Mouse (Mus musculus) brain, adult 2 months (tissue): Measurements from ENCODE around the gene Eif2a.

Experiments
- DNase-seq: peaks from one replicate; pipeline ENCODE4 v3.0.0; 2011; ENCODE audit warnings: low read depth, low spot score

Eif2a gene

DNA sequence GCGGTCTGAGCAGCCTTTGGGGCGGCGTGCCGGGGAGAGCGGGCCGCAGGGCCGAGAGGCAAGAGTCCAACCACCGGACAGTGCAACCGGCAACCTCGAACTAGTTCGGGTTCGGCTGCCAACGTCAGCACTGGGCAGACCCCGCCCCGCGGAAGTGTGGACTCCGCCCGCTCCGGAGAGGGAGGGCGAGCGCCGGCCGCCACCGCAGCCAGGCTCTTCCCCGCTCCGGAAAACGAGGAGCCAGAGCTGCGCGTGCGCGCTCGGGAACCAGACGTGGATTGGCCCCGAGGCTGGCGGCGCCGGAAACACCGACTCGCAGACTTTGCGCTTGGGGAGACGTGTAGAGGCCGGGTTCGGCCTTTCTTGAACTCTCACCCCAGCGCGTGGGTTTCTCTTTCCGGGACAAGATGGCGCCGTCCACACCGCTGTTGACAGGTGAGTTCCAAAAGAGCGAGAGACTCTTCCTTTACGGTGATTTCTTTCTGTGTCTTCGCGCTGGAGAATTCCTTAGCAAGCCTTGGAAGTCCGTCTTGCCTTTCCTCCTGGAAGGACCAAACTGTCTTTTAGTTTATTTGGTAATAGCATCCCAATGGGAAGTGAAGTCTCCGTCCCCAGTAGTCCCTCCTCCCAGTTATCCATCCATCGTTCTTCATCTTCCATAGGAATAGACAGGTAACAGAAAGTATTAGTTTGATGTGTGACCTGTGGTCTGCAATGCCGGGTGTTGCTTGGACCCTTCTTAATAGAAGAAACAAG is at the start of gene Eif2a, which contains the start of gene Serp1:
Eif2a (plus strand) TSS at position 170 of the 756 bp plus-strand sequence.
Serp1 (minus strand) TSS at position 241 of the 756 bp plus-strand sequence.
- peak; percentile 99 for DNase-seq

DNA sequence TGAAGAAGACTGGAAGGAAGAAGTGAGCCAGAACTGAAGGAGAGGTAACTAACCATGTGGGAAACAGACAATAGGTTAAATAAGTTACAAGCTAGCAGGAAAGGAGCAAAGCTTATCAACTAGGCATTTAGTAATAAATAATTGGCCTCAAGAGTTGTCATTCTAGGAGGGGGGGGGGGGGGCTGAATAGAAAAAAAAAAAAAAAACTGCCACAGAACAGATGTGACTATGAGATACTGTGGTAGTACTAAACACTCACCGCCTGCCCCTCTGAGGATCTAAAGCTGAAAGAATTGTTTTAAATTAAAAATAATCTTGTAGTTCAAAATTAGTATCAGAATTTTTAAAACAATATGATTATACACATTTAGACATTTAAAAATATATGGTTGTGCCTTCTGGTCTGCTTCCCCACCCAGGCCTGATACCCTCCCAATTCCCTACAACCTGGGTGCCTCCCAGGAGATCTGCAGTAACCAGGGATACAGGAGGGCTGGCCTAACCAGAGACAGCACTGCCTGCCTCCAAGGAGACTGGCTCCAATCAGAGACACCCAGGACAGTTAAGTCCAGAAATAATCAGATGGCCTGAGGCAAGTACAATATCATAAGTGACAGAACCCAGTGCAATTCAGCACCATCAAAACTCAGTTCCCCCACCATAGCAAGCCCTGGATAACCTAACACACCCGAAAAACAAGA is 46.7 kb upstream of the Eif2a start:
- no peak for DNase-seq

GRCm38 (mm10) chr3:58485883-58486282 is 39.7 kb upstream of the Eif2a start:
- no peak for DNase-seq

DNA sequence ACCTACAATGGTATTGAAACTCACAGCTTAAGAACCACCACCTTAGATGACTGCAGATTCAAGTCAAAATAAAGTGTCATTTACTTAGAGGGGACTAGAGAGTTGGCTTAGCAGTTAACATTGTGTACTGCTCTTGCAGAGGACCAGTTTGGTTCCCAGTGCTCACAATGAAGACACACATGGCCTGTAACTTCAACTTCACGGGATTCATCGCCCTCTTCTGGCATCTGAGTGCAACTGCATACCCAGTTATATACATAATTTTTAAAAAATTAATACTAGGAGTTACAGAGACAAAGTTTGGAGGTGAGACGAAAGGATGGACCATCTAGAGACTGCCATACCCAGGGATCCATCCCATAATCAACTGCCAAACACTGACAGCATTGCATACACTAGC is 38.5 kb upstream of the Eif2a start:
- no peak for DNase-seq

GRCm38 (mm10) chr3:58487999-58488775 is 37.4 kb upstream of the Eif2a start:
- DNase-seq, result peak; percentile 25

DNA sequence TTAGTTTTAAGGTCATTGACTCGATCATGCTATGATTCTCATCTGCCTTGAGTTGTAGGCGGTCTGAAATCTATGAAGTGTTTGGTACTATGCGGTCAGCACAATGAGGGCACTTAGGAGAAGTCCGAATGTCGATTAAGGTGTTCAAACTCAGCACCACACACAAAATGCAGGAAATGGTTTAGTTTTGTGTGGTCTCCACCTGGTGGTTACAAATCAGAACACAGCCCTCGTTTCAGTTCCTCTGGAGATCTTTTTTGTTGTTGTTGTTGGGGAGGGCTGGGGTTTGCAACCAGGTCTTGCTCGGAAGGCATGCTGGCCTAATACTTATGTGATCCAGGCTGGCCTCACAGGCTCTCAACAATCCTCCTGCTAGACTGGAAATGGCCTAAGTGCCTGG is 34.8 kb upstream of the Eif2a start:
- peak; percentile 54 for DNase-seq

GRCm38 (mm10) chr3:58493621-58494020 is 32.0 kb upstream of the Eif2a start:
- DNase-seq, result peak; percentile 80

DNA sequence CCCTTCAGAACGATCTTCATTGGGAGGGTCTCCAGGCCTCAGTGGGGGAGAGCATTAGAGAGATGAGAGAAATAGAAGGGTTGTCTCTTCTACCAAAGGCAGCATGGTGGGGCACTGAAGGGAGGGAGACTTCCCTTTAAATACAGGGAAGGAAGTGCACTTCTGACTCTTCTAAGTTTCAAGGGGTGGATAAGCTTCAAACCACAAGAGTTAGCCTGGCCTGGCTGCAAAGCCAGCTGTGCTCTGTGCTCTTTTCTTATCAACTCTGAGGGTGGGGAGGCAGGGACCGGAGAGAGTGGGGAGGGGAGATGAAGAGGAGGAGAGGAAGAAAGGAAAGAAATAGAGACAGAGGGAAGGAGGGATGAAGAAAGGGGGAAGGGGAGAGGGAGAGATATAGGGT is 23.7 kb upstream of the Eif2a start:
- no peak for DNase-seq

GRCm38 (mm10) chr3:58503720-58504333 is 21.8 kb upstream of the Eif2a start:
- no peak for DNase-seq

DNA sequence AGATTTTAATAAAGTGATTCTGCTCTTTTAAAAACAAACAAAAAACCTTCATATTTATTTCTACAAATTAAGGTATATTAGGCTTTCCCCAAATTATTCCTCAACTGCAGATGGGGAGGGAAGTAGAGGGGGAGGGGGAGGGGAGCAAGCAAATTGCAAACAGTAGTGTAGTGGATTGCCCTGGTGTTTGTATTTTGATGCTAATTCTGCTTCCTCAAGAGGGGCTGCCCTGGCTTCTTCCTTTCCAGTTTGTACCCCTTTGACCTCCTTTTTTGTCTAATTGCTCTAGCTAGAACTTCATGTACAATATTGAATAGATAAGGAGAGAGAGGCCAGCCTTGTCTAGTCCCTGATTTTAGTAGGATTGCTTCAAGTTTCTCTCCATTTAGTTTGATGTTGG is 20.9 kb upstream of the Eif2a start:
- DNase-seq, result no peak

- DNase-seq, result no peak
Observed at GRCm38 (mm10) chr3:58508020-58508750, 17.4 kb upstream of the Eif2a start.

- no peak for DNase-seq
Observed at GRCm38 (mm10) chr3:58511581-58511980, 14.0 kb upstream of the Eif2a start.

DNA sequence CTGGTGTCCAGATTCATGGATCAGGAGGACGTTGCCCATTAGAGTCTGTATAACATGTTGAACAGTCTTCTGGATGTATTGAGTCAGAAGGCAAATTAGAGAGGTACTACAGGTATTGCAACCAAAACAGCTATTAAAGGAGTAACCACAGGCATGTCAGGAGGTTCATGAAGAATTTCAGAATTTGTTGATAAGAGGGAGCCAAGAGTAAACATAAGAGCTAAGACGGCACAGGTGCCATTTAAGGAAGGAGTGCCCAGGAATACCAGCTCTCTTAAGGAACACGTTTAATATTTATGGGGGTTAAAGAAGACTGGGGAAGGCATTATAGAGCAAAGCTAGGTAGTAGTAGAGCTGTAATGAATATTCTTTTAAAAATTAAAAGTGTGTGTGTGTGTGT is 12.9 kb upstream of the Eif2a start:
- no peak for DNase-seq

DNA sequence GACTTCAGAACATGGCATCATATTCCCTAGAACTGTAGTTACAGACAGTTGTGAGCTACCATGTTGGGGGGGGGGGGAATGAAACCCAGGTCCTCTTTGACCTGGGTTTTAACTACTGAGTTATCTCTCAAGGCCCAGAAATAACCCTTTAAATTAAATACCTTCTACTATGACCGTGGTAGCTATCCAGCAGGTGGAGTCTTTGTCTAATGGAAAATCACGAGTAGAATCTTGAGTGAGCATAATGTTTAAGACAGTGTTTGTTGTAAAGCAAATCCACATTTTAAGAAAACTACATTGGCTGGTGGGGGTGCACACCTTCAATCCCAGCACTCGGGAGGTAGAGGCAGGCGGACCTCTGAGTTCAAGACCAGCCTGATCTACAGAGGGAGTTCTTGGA is 12.1 kb upstream of the Eif2a start:
- no peak for DNase-seq

GRCm38 (mm10) chr3:58515947-58516601 is 9.5 kb upstream of the Eif2a start:
- DNase-seq, result no peak

GRCm38 (mm10) chr3:58516602-58516976 is 9.0 kb upstream of the Eif2a start:
- DNase-seq, result no peak

GRCm38 (mm10) chr3:58517258-58517657 is 8.4 kb upstream of the Eif2a start:
- no peak for DNase-seq

DNA sequence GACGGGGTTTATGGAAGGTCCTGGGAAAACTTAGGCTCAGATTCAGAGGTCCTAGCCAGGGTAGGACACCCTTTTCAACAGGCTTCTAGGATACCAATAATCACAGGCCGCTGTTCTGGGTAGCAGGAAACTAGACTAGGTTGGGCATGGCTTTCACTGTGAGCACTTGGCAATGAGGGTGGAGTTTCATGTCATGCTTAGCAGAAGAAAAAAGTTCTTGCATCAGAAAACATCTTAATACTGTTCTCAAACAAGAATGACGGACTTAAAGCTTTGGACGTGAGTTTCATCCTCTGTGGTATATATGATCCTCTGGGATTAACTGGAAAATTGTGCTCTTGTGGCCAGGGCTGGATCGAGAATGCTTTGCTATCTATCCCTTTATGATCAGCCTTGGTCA is 7.8 kb upstream of the Eif2a start:
- DNase-seq, result no peak

DNA sequence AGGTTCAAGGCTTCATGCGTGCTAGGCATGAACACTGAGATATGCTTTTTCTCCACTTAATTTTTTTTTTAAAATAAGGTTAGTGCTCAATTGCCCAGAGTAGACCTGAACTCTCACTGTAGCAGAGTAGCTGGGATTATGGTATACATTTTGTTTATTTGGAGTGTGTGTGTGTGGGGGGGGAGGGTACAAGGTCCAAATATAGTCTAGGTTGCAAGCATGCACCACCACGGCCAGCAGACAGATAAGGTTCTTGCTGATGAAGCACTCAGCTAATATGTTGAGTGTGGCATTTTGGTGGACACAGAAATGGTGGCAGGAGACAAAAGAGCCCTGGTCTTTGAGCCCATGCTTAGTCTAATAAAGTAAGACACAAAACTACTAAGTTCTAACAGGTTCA is 6.7 kb upstream of the Eif2a start:
- no peak for DNase-seq

GRCm38 (mm10) chr3:58519536-58519935 is 6.1 kb upstream of the Eif2a start:
- no peak for DNase-seq

- no peak for DNase-seq
Observed at GRCm38 (mm10) chr3:58520286-58520685, 5.3 kb upstream of the Eif2a start.
